Mouse (Mus musculus) lung, postnatal 0 days (tissue): Measurements from ENCODE around the gene Cldn9.

Source experiments
- CTCF ChIP-seq: IDR thresholded peaks from 2 replicates; pipeline ENCODE4 v1.5.1; 2016; ENCODE audit warnings: antibody characterized with exemption, mild to moderate bottlenecking
- EP300 ChIP-seq: IDR thresholded peaks from 2 replicates; pipeline ENCODE4 v1.6.1; 2016; ENCODE audit warnings: antibody characterized with exemption, mild to moderate bottlenecking, control low read depth

- TF ChIP-seq EP300, result no peak
- TF ChIP-seq CTCF, result no peak
Observed at GRCm38 (mm10) chr17:23645894-23646293, 37.9 kb downstream of the Cldn9 start.
